Mouse (Mus musculus) kidney, adult 11 months (tissue): ENCODE data around the gene Gng12.

Experiments
- DNase-seq: peaks from one replicate; pipeline ENCODE4 v3.0.0; 2022

Gene Gng12

DNA sequence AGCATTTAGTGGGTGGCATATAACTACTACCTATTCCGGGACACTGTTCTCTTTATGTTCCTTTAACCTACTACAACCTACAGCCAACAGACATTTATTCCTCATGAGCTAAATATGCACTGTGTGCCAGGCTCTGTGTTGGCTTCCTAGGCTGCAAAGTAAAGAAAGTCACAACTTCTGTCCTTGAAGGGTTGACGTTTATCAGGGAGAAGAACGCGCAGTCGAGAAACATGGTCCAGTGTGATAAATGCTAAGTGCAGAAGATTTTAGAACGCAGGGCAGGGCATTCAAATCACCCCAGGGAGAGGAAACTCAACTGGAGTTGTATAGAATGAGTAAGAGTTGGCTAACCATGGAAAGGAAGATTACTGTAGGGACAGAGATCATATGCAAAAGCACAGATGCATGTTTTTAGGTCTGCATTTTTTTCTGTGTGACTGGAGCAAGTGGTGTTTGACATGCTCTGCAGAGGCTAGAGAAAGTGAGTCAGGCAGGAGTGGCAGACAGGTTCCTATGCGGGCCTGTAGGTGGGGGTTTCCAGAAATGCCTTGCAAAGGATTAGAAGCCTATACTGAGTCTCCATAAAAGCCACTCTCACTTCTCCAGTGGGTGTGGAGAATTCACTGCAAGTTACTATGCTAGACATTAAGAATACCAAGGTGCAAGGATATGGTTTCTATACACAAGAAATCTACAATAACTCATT, 161.9 kb downstream of the Gng12 start:
- no peak for DNase-seq

DNA sequence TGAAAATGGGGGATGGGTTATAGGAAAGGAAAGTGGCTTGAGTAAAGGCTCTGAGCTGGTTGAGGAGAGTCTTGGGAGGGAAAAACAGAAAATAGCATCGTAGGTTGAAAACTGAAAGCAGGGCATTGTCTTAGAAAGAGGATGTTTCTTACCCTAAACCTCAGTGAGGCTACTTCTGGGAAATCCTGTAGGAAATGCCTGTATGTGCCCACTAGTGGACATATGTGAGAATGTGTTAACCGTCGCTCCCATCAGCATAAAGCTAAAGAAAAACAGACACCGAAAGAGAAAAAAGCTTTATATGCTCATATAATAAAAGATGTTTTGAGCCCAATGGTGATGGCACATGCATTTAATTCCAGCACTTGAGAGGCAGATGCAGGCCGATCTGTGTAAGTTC, 163.9 kb downstream of the Gng12 start:
- no peak for DNase-seq

DNA sequence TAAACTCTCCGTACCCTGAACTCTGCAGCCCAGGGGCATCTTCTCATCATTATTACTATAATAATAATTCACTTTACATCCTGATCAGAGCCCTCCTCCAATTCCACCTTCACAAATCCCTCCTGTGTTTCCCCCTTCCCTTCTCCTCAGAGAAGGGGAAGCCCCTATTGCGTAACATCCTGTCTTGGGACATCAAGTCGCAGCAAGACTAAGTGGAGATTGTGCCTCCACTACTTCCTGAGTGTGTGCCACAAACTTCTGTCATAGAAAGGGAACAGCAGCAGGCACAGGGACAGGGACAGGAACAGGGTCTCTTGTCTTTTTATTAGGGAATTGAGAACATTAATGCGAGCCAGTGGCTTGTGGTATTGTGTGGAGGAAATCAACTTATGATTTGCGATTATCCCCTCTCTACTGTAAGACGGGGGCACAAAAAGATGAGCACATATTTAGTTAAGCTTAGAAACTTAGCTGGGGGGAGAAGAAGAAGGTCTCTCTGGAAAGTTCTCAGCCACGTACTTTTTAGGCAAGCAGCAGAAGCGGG, 173.1 kb downstream of the Gng12 start:
- no peak for DNase-seq

DNA sequence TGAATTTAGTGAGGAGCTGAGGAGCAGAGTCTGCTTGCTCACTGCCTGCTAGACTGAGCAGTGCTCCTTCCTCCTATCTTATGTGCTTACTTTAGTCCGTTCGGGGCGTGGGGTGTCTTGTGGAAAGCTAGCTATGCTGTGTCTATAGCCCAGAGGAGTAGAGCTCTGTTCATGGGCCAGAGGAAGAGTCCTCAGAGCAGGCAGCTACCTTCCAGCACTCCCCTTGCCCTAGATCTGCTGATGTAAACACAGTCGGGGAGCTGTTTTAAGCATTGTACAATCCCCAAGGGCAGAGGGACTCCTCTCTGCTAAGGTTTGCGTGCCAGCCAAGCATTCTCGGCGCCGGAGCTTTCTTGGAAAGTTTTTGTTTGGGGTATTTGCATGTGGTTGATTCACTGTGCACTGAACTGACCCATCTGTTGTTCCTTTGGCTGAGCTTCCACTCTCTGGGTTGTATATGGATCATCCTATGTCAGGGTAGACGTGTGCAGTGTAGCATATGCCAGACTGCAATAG, 173.7 kb downstream of the Gng12 start:
- no peak for DNase-seq
